Mouse (Mus musculus): ENCODE measurements around the gene Tnfsfm13. TPM values are rescaled to one million over a fixed set of nuclear protein-coding genes. Genes with fewer than 3 reads are reported as not detected.
"Not testable (repeated sequence)": the region's sequence is repeated elsewhere in the genome, so short reads cannot be mapped to it uniquely, and the experiment has no call there.

Tnfsfm13 gene
- polyA plus RNA-seq (2014; fragmentation: Nextera tagmentation; extraction: Ambion mirVana), result 0.75 and 1.8 TPM in 2 replicates

GRCm38 (mm10) chr11:69695361-69696181, at the start of gene Tnfsfm13, which contains the start of gene Tnfsf12:
TSS of gene Tnfsfm13 (minus strand) at chr11:69696098.
TSS of gene Tnfsf12 (minus strand) at chr11:69695849.
- 0 out of 2 replicates have a peak, but pooled peaks have one; percentile 44 for ATAC-seq (ENCODE audit: low read depth)
- WGBS, result under 1% methylated on average over 40 of the region's 41 CpGs
- H3K27ac ChIP-seq (ENCODE audit: low read depth, low read length), result no peak within 1 kb of the TSS

GRCm38 (mm10) chr11:69731408-69731807, 35.5 kb upstream of the Tnfsfm13 start:
- H3K4me3 ChIP-seq (ENCODE audit: low read depth, low read length); H3K27me3 ChIP-seq (ENCODE audit: control insufficient read depth, insufficient read depth, low read length); H3K9me3 ChIP-seq (ENCODE audit: control insufficient read depth, low read length); H3K4me1 ChIP-seq (ENCODE audit: control insufficient read depth, insufficient read depth, low read length); H3K9ac ChIP-seq (replicated peaks; ENCODE audit: low read depth, low read length); H3K27ac ChIP-seq (ENCODE audit: low read depth, low read length); ATAC-seq (ENCODE audit: low read depth); H3K4me2 ChIP-seq (ENCODE audit: low read depth, low read length): not testable (repeated sequence)
- peaks cover 25% of the 10 kb centered on the region for H3K36me3 ChIP-seq (ENCODE audit: control insufficient read depth, insufficient read depth, low read length)
- WGBS, result 72% methylated on average over 3 of the region's 3 CpGs

More at GRCm38 (mm10) chr11:69695361-69696181, at the start of gene Tnfsfm13, which contains the start of gene Tnfsf12:
- Histone ChIP-seq H3K4me2 (ENCODE audit: low read depth, low read length) (peak within 1 kb of the TSS; percentile 81), H3K27me3 (ENCODE audit: control insufficient read depth, insufficient read depth, low read length) (no peaks in the 10 kb centered on the region), H3K36me3 (ENCODE audit: control insufficient read depth, insufficient read depth, low read length) (no peaks in the 10 kb centered on the region), H3K4me1 (ENCODE audit: control insufficient read depth, insufficient read depth, low read length) (peaks cover 10% of the 10 kb centered on the region; the same call in 1 of the 2 replicates), H3K9me3 (ENCODE audit: control insufficient read depth, low read length) (no peaks in the 10 kb centered on the region), H3K9ac (replicated peaks; ENCODE audit: low read depth, low read length) (peak within 1 kb of the TSS; percentile 64), H3K4me3 (ENCODE audit: low read depth, low read length) (peak within 1 kb of the TSS; percentile 40)

- no peak for ATAC-seq (ENCODE audit: low read depth)
- no peak overlapping the region for H3K27ac ChIP-seq (ENCODE audit: low read depth, low read length)
- WGBS, result 27% methylated on average over 3 of the region's 3 CpGs
- no peaks in the 10 kb centered on the region for H3K27me3 ChIP-seq (ENCODE audit: control insufficient read depth, insufficient read depth, low read length)
- H3K4me3 ChIP-seq (ENCODE audit: low read depth, low read length), result no peak overlapping the region
- no peak overlapping the region for H3K9ac ChIP-seq (replicated peaks; ENCODE audit: low read depth, low read length)
- no peaks in the 10 kb centered on the region for H3K9me3 ChIP-seq (ENCODE audit: control insufficient read depth, low read length)
- H3K4me2 ChIP-seq (ENCODE audit: low read depth, low read length), result no peak overlapping the region
- H3K4me1 ChIP-seq (ENCODE audit: control insufficient read depth, insufficient read depth, low read length), result no peaks in the 10 kb centered on the region
- peaks cover 2% of the 10 kb centered on the region for H3K36me3 ChIP-seq (ENCODE audit: control insufficient read depth, insufficient read depth, low read length)
Measured at GRCm38 (mm10) chr11:69729063-69729462, 33.2 kb upstream of the Tnfsfm13 start.

GRCm38 (mm10) chr11:69725951-69726350, 30.1 kb upstream of the Tnfsfm13 start:
- H3K4me3 ChIP-seq (ENCODE audit: low read depth, low read length), result no peak overlapping the region
- no peaks in the 10 kb centered on the region for H3K4me1 ChIP-seq (ENCODE audit: control insufficient read depth, insufficient read depth, low read length)
- no peaks in the 10 kb centered on the region for H3K9me3 ChIP-seq (ENCODE audit: control insufficient read depth, low read length)
- no peak overlapping the region for H3K27ac ChIP-seq (ENCODE audit: low read depth, low read length)
- H3K27me3 ChIP-seq (ENCODE audit: control insufficient read depth, insufficient read depth, low read length), result no peaks in the 10 kb centered on the region
- H3K9ac ChIP-seq (replicated peaks; ENCODE audit: low read depth, low read length), result no peak overlapping the region
- H3K36me3 ChIP-seq (ENCODE audit: control insufficient read depth, insufficient read depth, low read length), result no peaks in the 10 kb centered on the region
- 39% methylated on average over 5 of the region's 5 CpGs for WGBS
- no peak for ATAC-seq (ENCODE audit: low read depth)
- no peak overlapping the region for H3K4me2 ChIP-seq (ENCODE audit: low read depth, low read length)

DNA sequence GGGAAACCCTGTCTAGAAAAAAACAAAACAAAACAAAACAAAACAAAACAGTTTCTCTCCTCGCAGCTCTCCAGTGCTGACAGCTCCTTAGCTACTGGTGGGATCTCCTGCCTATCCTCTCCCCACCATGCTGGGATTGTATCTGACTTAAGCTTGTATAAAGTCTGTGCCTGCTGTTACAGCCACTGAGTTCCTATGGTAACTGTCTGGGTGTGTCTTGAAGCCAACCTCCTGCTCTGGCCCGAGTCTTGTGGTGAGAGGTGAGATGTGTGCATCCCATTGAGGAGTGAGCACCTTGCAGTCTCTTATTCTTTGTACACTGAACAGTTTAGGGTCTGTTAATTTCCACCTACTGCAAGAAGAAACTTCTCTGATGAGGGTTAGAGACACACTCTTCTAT, 27.2 kb upstream of the Tnfsfm13 start:
- WGBS, result 63% methylated on average over 2 of the region's 2 CpGs
- Histone ChIP-seq H3K4me1 (ENCODE audit: control insufficient read depth, insufficient read depth, low read length) (no peaks in the 10 kb centered on the region), H3K36me3 (ENCODE audit: control insufficient read depth, insufficient read depth, low read length) (no peaks in the 10 kb centered on the region), H3K4me2 (ENCODE audit: low read depth, low read length) (no peak overlapping the region), H3K4me3 (ENCODE audit: low read depth, low read length) (no peak overlapping the region), H3K27me3 (ENCODE audit: control insufficient read depth, insufficient read depth, low read length) (no peaks in the 10 kb centered on the region), H3K27ac (ENCODE audit: low read depth, low read length) (no peak overlapping the region), H3K9me3 (ENCODE audit: control insufficient read depth, low read length) (no peaks in the 10 kb centered on the region), H3K9ac (replicated peaks; ENCODE audit: low read depth, low read length) (no peak overlapping the region)
- ATAC-seq (ENCODE audit: low read depth), result no peak

DNA sequence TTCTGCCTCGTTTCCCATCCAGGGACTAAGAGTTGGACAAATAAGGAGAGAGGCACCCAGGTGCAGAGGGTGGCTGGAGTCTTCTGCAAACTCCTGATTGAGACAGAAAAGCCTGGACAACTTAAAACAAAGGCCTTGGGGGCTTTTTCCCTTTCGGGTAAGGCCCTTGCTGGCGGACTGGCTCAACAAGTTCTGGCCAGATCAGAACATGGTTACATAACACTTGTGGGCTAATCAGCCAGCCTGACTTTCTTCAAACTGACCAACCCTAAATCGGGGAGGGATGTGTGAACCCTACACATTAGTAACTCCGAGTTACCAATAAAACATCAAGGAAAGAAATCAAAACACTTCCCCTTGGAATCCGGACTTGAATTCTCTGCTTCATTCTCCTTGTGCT, 25.0 kb upstream of the Tnfsfm13 start:
- Histone ChIP-seq H3K4me2 (ENCODE audit: low read depth, low read length) (no peak overlapping the region), H3K4me3 (ENCODE audit: low read depth, low read length) (no peak overlapping the region), H3K9me3 (ENCODE audit: control insufficient read depth, low read length) (no peaks in the 10 kb centered on the region), H3K27me3 (ENCODE audit: control insufficient read depth, insufficient read depth, low read length) (no peaks in the 10 kb centered on the region), H3K36me3 (ENCODE audit: control insufficient read depth, insufficient read depth, low read length) (no peaks in the 10 kb centered on the region), H3K4me1 (ENCODE audit: control insufficient read depth, insufficient read depth, low read length) (no peaks in the 10 kb centered on the region), H3K9ac (replicated peaks; ENCODE audit: low read depth, low read length) (no peak overlapping the region), H3K27ac (ENCODE audit: low read depth, low read length) (no peak overlapping the region)
- no peak for ATAC-seq (ENCODE audit: low read depth)
- 87% methylated on average over 6 of the region's 6 CpGs for WGBS

DNA sequence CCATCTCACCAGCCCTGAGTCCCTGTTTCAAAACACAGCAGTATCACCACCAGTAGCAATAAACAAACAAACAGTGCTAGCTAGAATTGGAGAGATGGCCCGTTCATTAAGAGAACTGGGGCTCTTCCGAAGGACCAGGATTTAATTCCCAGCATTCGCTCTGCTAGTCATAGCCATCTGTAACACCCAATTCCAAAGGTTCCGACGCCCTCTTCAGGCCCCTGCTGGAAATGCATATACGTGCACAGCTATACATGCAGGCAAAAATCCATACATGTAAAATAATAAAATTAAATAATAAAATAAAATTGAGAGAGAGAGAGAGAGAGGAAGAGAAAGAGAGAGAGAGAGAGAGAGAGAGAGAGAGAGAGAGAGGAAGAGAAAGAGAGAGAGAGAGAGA, 23.5 kb upstream of the Tnfsfm13 start:
- H3K27me3 ChIP-seq (ENCODE audit: control insufficient read depth, insufficient read depth, low read length), result no peaks in the 10 kb centered on the region
- H3K4me1 ChIP-seq (ENCODE audit: control insufficient read depth, insufficient read depth, low read length), result no peaks in the 10 kb centered on the region
- no peak overlapping the region for H3K4me2 ChIP-seq (ENCODE audit: low read depth, low read length)
- H3K4me3 ChIP-seq (ENCODE audit: low read depth, low read length), result no peak overlapping the region
- H3K9ac ChIP-seq (replicated peaks; ENCODE audit: low read depth, low read length), result no peak overlapping the region
- no peak overlapping the region for H3K27ac ChIP-seq (ENCODE audit: low read depth, low read length)
- no peaks in the 10 kb centered on the region for H3K36me3 ChIP-seq (ENCODE audit: control insufficient read depth, insufficient read depth, low read length)
- no peak for ATAC-seq (ENCODE audit: low read depth)
- H3K9me3 ChIP-seq (ENCODE audit: control insufficient read depth, low read length), result no peaks in the 10 kb centered on the region
- 73% methylated on average over 6 of the region's 6 CpGs for WGBS

DNA sequence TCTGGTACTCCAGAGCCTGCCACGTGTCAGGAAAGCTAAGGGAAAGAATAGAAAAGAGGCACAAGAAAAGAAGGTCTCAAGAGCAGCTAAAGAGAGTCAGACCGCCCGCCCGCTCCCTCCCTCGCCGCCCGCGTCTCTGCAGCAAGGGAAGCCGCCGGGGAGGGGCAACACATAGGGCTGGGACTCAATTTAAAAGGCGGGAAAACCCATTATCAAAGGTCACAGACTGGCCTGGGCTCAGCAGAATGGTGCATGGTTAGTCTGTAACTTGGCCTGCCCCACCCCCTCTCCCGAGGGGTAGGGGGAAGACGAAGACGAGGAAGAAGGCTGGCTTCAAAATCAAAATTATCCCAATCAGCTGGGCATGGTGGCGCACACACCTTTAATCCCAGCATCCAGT, 22.8 kb upstream of the Tnfsfm13 start:
- Histone ChIP-seq H3K9me3 (ENCODE audit: control insufficient read depth, low read length) (no peaks in the 10 kb centered on the region), H3K9ac (replicated peaks; ENCODE audit: low read depth, low read length) (no peak overlapping the region), H3K36me3 (ENCODE audit: control insufficient read depth, insufficient read depth, low read length) (no peaks in the 10 kb centered on the region), H3K4me3 (ENCODE audit: low read depth, low read length) (no peak overlapping the region), H3K4me2 (ENCODE audit: low read depth, low read length) (no peak overlapping the region), H3K27me3 (ENCODE audit: control insufficient read depth, insufficient read depth, low read length) (no peaks in the 10 kb centered on the region), H3K4me1 (ENCODE audit: control insufficient read depth, insufficient read depth, low read length) (no peaks in the 10 kb centered on the region), H3K27ac (ENCODE audit: low read depth, low read length) (no peak overlapping the region)
- WGBS, result 33% methylated on average over 15 of the region's 15 CpGs
- ATAC-seq (ENCODE audit: low read depth), result no peak

DNA sequence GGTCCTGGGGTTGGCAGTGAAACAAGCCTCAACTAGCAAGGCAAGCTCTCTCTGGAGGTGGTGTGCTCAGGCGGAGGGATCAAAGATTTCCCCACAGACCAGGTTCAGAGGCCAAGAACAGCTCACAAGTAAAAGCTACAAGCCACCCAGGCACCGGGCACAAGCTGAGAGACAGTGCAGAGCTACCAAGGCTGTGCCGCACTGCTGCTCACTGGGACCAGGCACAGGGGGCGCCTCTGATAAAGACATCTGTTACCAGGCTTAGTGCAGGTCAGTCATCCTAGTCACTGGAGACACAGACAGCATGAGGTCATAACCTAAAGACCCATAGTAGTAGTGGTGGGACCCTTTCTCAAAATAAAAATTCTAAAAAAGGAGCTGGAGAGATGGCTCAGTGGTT, 21.1 kb upstream of the Tnfsfm13 start:
- Histone ChIP-seq H3K9ac (replicated peaks; ENCODE audit: low read depth, low read length) (no peak overlapping the region), H3K4me3 (ENCODE audit: low read depth, low read length) (no peak overlapping the region), H3K36me3 (ENCODE audit: control insufficient read depth, insufficient read depth, low read length) (no peaks in the 10 kb centered on the region), H3K9me3 (ENCODE audit: control insufficient read depth, low read length) (no peaks in the 10 kb centered on the region), H3K27ac (ENCODE audit: low read depth, low read length) (no peak overlapping the region), H3K4me1 (ENCODE audit: control insufficient read depth, insufficient read depth, low read length) (no peaks in the 10 kb centered on the region), H3K4me2 (ENCODE audit: low read depth, low read length) (no peak overlapping the region), H3K27me3 (ENCODE audit: control insufficient read depth, insufficient read depth, low read length) (no peaks in the 10 kb centered on the region)
- ATAC-seq (ENCODE audit: low read depth), result no peak
- 71% methylated on average over 4 of the region's 4 CpGs for WGBS

Measured in neural tube, embryonic 14.5 days (tissue).